Mouse (Mus musculus) right cerebral cortex, postnatal 4 days (tissue): Measurements from ENCODE around the gene Trim8.
A peak's percentile ranks its signal among the peaks of the same experiment; 100 is the strongest.

Experiments
- DNase-seq: peaks from one replicate; pipeline ENCODE4 v3.0.0-alpha.2; 2022

Trim8 gene

DNA sequence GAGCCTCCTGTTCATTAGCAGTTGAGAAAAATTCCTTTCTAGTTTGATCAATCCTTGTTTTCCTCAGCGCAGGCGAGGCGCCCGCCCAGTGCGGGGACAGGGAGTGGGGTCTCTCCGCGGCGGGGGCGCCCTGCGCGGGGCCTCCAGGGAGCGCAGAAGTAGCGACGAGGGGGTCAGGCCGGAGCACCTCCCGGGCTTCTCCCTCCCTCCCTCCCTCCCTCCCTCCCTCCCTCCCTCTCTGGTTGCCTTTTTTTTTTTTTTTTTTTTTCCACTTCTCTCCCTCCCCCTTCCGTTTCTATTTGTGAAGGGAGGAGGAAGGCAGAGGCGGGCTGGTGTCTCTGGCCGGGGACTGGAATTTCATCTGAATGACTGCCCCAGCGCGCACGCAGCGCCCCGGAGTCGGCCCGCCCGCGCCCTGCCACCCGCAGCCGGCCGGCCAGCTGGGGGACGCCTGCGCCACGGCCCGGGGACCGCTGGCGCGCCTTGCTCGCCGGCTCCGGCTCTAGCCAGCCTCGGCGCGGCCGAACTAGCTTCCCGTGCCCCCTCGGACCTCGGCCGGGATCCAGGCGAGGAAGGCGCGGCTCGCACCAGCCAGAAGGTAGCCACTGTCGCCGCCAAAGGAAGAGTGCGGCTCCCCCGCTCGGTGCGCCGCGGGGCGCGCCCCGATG lies at the start of gene Trim8:
Gene Trim8 (plus strand): TSS at position 302 of the 668 bp plus-strand sequence.
- peak; percentile 72 for DNase-seq

DNA sequence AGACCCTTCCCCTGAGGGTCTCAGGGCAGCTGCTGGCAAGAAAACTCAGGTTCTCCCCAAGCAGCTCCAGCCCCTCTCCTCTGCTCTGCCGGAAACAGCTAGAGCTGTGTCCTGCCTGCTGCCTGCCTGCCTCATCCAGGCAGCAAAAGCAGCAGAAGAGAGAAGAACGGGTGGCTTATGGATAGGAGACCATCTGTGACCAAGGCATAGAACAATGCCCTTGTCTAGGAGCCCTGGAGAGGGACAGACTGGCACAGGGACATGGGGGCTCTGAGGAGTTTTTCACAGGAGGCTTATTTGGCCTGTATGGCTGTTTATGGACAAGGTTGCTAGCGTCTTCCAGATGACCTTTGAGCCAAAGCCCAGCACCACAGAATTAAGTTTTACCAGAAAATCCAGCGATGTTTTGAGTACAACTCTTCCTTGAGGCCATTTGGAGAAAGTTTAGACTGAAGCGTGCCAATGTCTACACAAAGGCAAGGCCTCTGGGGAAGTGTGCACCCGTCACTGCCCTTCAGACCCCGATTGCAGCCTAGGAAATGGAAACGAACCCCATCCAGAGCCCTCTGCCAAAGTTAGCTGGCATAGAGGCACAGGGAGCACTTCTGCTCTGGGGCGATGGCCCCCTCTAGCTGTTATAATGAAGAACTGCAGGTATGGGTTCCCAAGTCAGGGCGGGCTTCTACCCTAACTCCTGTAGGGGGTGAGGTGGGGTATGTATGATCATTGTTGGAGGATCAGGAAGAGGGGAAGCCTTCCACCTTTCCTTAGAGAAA lies 49.3 kb upstream of the Trim8 start:
- no peak for DNase-seq

DNA sequence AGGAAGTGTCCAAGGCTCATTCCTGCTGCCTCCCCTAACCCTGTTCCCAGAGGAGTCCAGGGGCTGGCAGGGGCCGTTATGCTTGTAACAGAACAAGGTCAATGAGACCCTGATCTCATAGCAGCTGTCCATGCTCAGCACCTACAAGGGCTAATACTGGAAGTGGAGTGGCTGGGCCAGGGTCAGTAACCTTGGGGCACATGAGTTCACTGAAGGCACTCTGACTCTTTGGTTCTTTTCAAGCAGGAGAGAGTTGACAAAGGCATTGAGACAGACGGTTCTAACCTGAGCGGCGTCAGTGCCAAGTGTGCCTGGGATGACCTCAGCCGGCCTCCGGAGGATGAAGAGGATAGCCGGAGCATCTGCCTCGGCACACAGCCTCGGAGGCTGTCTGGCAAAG lies 48.6 kb upstream of the Trim8 start:
- DNase-seq: no peak

DNA sequence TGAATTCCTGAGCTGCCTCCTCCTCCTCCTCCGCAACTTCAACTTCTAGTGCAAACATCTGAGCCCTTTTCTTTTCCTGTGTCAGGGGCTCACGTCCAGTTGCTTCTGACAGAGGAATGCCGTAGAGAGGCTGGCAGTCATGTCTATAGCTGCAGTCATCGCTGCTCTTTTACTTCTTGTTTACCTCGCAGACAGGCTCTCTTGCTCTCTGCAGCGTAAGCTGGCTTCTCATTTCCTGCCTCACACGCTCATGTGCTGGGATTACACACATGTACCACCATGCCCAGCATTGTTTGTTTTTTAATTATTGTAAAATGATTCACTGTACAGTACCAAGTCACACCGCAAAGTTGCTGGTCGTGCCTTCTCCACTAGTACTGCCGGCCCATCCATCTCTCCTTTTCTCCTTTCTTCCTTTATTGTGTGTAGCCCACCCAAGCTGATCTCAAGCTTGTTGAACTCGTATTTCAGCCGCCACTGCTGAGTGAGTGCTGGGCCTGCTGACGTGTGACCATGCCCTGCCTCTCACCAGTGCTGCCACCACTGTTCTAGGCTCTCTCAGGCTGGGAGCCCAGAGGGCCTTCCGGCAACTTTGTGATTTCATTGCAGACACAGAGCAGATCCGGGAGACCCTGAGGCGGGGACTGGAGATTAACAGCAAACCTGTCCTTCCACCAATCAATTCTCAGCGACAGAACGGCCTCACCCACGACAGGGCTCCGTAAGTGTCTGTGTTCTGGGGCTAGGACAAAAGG lies 47.2 kb upstream of the Trim8 start:
- no peak for DNase-seq

DNA sequence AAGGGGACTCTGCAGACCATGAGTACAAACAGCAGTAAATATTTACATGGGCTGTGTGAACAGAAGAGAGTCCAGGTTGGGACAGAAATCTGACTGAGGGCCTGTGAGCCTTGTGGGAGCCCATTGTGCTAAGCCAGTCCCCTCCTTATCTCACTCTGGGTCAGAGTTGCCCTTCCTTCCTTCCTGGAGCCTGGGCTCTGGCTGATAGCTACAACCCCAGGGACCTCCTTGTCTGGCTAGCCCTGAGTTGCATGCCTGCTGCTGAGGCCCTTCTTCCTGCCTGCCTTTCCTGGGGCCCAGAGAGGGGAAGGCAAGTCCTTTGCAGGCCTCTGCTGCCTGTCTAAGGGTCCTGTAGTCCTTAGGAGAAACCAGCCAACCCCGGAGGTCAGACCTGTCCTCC lies 46.5 kb upstream of the Trim8 start:
- no peak for DNase-seq

DNA sequence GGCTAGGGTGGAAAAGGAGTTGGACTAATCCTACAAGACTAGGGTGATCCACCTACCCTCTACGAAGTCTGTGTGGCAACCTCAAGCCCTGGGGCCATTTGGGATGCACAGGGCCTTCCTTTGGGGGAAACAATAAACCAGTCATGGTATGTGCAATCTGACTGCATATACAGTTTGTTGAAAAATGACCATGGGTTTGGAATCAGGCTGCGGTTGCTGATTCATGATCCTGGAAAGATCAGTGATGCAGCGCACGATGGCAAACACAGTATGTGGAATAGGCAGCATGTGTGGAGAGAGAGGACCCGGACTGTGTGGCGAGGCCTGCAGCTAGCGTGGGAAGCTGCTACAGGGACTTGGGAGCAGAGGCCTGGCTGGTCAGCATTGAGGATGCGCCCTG lies 45.9 kb upstream of the Trim8 start:
- no peak for DNase-seq

DNA sequence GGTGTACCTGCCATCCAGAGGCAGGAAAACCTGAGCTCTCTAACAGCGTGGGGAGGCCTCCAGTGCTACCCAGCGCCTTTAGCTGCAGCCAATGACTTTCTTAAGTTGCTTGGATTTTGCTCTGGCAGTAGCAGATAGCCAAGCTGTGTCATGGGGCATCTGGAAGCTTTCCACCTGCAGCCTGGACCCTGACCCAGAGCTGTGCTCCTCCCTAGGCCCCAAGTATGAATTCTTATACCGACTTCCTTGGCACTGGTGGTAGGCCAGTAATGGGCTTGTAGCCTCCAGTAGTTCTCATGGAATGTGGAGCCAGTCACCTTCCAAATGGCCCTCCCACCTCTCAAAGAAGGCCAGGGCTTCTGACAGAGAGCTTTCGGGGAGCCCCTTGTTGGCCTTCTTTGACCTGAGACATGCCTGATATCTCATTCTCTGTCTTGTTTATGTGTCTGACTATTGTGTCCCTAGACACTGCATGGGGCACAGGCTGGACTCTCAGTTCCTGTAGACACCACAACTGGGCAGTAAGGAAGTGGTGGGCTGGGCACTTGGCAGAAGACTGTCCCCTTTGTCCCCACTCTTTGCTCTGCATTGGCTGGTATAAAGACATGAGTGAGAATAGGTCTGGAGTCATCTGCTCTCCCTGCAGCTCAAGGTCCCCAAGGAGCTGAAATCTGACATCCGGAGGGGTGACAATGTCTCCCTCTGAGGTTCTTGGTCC lies 45.3 kb upstream of the Trim8 start:
- no peak for DNase-seq

DNA sequence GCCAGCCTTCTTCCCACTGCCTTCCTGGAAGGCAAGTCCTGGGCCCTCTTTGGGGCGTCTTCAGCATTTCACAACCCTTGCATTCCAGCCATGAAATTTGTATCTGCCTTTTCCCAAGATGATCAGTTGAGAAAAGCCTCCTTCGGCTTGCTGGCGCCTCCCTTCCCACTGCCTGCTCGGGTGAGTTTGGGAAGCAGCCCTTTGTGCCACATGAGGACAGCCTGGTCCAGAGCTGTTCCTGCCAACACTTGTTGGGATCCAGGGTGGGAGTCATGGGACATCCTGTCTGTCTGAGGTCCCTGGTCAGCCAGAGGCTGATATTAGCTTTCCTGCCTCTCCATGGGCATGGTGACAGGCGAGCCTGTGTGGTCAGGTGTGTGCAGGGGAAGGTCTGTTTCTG lies 43.7 kb upstream of the Trim8 start:
- no peak for DNase-seq

DNA sequence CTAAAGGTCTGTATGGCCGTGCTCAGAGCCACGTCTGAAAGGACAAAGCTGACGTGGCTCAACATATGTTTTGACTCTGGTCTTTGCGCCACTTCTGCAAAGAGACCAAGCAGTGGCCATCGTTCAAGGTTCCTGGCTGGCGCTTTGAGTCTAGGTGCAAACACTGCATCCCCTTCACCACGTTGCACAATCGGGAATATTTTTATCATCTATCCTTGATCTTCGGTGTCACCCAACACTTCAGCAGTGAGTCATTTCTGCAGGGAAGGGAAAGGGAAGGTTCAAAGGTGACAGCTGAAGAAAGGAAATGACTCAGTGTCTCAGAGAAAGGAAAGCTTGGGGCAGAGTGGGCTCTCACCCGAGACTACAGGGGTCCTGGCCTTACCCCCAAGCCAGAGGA lies 42.2 kb upstream of the Trim8 start:
- no peak for DNase-seq

DNA sequence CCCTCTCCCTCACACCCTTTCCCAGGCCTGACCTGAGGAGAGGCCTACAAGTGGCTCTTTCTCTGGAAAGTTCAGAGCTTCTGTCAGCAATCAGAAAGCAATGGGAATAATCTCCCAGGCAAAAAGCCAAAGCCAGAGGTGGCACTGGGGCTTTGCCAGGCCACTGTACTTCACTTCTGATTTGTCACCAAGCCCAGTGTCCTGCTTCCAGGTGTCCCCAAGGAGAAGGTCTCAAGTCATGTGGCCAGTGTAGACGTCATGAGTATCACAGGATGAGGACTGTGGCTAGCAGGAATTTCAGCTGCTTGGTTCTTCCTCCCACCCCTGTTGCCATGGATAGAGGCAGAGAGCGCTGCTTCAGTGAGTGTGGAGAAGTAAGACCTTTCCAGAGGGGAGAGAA lies 41.6 kb upstream of the Trim8 start:
- no peak for DNase-seq

DNA sequence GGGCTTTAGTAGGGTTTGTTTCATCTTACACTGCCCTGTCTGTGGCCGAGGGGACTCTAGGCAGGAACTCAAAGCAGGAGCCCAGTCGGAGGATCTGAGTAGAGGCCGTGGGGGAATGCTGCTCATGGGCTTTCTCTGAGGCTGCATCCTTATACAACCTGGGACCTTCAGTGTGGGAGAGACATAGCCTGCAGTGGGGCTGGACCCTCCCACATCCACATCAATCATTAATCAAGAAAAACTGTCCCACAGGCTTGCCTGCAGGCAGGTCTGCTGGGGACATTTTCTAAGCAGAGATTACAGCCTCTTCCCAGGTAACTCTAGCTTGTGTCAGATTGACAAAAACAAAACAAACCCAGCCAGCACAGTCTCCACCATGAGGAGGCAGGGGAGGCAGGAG lies 38.9 kb upstream of the Trim8 start:
- no peak for DNase-seq

DNA sequence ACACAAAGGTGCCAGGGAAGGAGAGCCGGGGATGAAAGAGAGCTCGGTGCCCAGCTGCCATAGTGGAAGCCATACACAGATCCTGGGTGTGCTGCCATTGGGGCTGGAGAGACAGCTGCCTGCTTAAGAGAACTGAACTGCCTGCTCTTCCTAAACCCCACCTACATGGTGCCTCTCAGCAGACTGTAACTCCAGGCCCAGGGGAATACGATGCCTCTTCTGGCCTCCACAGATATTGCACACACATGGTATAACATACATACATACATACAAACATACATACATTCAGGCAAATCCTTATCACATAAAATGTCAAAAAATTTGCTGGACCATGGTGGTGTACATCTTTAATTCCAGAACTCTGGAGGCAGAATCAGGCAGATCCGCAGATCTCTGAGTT lies 38.1 kb upstream of the Trim8 start:
- DNase-seq: no peak

DNA sequence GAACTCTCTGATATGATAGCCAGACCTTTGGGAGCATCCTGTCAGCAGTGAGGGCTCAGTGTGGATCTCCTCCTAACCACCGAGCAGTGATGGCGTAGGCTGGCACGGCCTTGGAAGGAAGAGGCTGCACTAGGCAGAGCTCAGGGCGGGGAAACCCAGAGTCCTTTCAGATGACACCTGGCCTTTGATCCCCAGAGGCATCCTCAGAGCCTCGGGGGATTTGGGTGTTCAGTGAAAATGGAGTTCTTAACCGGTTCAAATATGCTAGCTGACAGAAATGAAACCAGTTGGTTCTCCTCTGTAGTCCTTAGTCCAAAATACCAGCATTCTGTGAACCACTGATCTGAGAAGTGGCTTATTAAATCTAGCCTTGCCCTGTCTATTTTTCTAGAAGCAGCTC lies 35.3 kb upstream of the Trim8 start:
- no peak for DNase-seq

DNA sequence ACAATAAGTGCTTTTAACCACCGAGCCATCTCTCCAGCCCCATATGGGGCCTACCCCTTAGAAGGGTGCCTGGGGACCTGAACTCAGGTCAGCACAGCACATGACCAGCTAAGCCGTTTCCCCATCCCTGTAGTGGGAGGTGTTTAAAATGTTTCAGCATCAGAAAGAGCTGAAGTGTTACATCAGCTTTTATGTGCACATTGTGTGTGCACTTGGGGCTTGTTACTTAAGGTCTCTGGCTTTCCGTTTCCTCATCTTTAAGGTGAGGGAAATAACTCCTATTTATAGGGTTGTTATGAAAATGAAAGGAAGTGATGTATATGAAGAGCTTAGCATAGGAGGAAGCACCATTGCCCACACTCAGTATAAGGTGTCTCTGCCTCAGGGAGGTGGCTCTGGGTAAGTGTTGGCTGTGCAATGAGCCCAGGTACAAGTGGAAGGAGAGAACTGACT lies 34.4 kb upstream of the Trim8 start:
- DNase-seq: no peak

DNA sequence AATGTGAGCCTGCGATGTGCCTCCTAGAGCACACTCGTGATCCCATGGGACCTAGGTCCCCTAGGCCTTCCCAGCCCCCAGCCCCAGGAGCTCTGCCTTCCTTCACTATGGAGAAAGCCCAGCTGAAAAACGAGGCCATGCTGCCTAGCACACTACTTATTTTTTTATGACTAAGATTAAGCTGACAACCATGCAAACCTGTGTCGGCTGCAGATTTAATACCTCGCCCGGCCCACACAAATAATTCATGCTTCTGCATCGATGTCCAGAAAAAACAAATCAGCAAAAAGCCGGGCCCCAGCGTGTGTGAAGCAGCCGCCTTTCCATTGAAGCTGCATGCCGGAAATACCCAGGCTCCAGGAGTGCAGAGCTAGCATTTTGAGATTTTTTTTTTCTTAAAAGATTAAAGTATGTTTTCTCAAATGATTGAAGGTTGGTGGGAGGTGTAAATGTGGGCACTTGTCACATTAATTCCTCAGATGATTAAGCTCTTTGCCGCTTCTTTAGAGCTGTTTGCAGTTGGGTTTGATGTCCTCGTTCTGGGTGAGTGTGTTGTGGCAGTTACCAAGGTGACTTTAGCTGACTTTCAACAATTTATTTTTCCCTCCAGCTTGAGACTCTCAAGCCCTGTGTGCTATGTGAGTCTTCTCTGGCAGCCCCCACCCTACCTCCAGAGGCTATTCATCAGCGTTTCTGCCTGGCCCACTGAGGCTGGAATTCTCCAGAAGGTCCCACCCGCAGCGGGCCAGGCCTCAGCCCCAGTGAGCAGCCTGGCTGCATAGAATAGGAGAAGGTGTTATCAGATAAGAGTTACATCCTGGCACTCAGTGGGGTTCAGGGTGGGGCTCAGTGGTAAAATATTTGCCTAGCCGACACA lies 30.9 kb upstream of the Trim8 start:
- no peak for DNase-seq

DNA sequence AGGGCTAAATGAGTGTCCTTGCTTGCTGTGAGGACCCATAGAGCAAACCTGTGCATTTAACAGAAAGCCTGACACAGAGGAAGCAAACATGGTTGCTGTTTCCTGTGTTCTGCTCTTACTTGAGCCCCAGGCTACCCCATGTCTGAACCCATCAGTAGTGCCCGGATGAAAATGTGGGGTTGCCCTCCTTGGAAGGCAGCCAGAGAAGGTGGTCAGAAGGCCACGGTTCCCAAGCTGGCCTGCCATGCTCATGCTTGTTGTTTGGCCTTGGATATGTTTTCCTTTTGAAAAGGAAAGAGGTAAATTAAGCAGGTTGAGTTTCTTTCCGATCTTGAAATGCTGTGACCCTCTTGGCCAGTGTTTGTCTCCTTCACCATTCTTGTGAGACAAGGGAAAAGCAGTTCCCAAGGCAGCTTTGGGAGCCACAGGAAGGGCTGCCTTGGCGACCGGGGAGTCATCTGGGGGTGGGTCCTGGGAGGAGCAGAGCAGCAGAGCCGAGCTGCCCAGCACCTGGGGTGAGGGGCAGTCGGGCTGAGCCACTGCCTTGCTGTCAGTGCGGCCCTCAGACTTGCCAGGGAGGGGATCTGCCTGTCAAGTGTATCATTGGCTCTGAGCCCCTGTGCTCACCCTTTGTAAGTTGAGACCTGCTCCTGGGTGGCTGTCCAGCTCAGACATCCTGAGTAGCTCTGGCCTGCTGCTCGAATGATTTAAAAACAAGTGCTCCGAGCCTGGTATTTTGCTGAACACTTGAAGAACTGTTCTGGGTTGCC lies 30.0 kb upstream of the Trim8 start:
- no peak for DNase-seq

DNA sequence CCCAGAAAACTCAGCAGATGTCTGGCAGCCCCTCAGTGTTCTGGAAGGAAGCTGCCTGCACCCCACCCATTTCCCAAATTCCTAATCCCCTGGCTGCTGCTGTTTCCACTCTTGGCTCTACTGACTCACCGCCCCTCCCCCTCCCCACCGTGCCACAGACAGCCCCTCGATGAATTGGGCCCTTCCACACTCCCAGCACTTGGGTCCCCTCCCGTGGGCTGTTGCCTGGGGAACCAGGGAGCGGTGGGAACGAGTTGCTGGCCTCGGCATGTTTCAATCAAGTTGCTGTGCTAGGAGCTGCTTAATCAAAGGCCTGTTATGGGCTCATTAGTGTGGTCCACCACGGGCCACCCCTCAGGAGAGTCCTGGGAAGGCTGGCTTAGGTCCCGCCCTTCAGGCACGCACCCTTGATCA lies 24.1 kb upstream of the Trim8 start:
- peak; percentile 51 for DNase-seq

DNA sequence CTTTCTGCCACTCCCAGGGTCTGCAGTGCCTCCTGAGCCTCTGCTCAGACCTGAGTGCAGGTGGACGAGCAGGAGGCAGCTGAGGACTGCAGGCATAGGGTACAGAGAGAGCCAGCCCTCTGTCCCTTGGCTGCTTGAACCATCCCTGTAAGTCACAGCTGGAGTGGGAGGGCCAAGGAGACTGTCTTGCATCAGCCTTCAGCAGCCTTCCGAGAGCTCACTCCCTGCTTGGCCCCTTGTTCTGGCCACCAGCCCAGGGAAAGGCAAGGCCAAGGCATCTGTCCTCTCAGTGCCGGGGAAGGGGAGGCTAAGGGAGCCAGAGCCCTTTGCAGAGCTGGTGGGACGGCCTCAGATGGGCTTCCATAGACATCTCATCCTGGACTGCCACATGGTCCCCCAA lies 23.3 kb upstream of the Trim8 start:
- no peak for DNase-seq

DNA sequence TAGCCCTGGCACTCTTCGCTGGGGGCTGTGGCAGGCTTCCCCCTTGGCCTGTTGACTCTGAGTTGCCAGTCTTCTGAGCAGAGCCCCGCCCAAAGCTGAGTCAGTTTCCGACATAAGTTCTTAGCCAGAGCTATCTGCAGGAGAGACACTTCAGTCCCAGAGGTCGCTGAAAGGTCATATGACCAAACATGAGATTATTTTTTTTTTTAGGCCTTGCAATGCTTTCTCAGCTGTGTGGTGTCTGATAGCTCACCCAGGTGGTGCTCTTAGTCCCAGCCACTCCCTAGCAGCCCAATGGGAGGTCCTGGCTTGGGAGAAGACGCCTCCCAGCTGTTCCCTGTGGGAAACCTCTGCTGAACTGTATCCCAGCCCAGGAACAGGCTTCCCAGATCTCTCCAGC lies 22.7 kb upstream of the Trim8 start:
- DNase-seq: no peak

DNA sequence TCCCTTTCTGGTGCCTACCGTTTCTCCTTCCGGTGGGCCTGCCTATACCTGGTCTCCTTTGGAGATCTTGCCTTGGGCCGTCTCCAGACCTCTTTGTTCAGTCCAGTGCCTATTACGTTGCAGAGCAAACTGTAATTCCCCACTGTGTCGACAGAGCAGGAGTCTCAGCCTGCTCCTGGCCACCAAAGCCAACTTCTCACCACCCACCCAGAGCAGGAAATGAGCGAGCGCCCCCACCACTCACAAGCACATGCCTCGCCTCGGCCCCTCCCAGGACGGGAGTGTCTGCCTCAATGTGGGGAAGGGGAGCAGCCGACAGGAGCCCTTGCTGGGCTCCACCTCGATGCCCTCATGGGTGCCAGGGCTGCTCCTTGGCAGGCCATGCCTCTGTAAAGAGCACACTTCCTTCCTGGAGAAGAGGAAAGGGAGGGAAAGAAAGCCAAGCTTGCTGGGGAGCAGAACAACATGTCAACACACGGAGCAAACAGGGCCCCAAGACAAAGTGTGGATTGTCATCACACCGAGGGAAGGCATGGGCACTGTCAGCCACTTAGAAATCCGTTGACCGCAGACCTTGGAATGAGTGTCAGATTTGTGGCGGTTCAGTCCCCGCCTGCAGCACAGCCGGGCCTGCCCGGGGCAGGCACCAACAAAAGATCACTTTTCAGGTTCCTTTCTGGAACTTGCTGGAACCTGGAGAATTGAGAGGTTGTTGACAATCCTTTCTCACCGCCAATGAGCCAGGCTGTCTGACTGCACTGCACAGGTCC lies 22.0 kb upstream of the Trim8 start:
- no peak for DNase-seq
